Mouse (Mus musculus): ENCODE measurements around the gene Txk. TPM values are rescaled to one million over a fixed set of nuclear protein-coding genes. Genes with fewer than 3 reads are reported as not detected.

Txk gene
- polyA plus RNA-seq (2014; fragmentation: Illumina TruSeq; extraction: RNeasy Lipid Tissue Mini Kit (QIAGEN cat#74804); ENCODE audit: low read depth, low replicate concordance) = 0.60 TPM

GRCm38 (mm10) chr5:72752585-72752984 is at the start of gene Txk:
Txk (minus strand) TSS chr5:72752777.

DNA sequence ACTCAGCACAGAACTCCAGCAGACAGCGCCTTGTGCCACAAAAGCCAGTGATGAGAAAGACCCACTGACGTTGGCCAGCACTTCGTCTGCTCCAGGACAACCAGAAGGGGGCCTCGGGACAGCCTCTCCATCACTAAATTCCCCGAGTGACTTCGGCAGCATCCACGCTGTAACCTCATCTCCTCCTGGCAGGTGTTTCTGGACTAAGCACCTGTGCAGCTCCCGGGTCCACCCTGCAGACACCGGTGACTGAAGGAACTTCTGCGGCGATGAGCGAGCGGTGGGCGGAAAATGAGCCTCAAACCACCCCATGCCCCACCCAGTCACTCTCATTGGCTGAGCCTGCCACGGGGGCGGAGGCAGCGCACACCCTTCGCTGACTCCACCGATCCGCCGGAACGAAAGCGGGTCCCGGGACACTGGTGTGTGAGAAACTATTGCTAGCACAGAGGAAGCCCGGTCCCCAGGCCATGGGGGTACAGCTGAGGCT is 105.1 kb downstream of the Txk start, which contains the start of gene Nipal1:
Gene Nipal1 (plus strand): TSS at position 378 of the 490 bp plus-strand sequence.

Other genes with a start within 250 kb of the Txk start
- gene Corin, start 248.3 kb downstream of the Txk start, polyA plus RNA-seq (2014; fragmentation: Illumina TruSeq; extraction: RNeasy Lipid Tissue Mini Kit (QIAGEN cat#74804); ENCODE audit: low read depth, low replicate concordance) = 0.13 TPM
- 40.1 TPM for gene Nfxl1, start 193.1 kb downstream of the Txk start, polyA plus RNA-seq (2014; fragmentation: Illumina TruSeq; extraction: RNeasy Lipid Tissue Mini Kit (QIAGEN cat#74804); ENCODE audit: low read depth, low replicate concordance)
- gene Zar1, start 171.5 kb downstream of the Txk start, polyA plus RNA-seq (2014; fragmentation: Illumina TruSeq; extraction: RNeasy Lipid Tissue Mini Kit (QIAGEN cat#74804); ENCODE audit: low read depth, low replicate concordance) = not detected
- not detected for gene Gm5868, start 165.2 kb downstream of the Txk start, polyA plus RNA-seq (2014; fragmentation: Illumina TruSeq; extraction: RNeasy Lipid Tissue Mini Kit (QIAGEN cat#74804); ENCODE audit: low read depth, low replicate concordance)
- gene Cnga1, start 108.5 kb downstream of the Txk start, polyA plus RNA-seq (2014; fragmentation: Illumina TruSeq; extraction: RNeasy Lipid Tissue Mini Kit (QIAGEN cat#74804); ENCODE audit: low read depth, low replicate concordance) = not detected
- 80.7 TPM for gene Nipal1, start 105.0 kb downstream of the Txk start, polyA plus RNA-seq (2014; fragmentation: Illumina TruSeq; extraction: RNeasy Lipid Tissue Mini Kit (QIAGEN cat#74804); ENCODE audit: low read depth, low replicate concordance)
- 21.4 TPM for gene Tec, start 115.7 kb upstream of the Txk start, polyA plus RNA-seq (2014; fragmentation: Illumina TruSeq; extraction: RNeasy Lipid Tissue Mini Kit (QIAGEN cat#74804); ENCODE audit: low read depth, low replicate concordance)
- gene Slain2, start 161.5 kb upstream of the Txk start, polyA plus RNA-seq (2014; fragmentation: Illumina TruSeq; extraction: RNeasy Lipid Tissue Mini Kit (QIAGEN cat#74804); ENCODE audit: low read depth, low replicate concordance) = 139 TPM
- not detected for gene Gm10135, start 221.9 kb upstream of the Txk start, polyA plus RNA-seq (2014; fragmentation: Illumina TruSeq; extraction: RNeasy Lipid Tissue Mini Kit (QIAGEN cat#74804); ENCODE audit: low read depth, low replicate concordance)